Mouse (Mus musculus) liver, embryonic 13.5 days (tissue): Measurements from ENCODE around the gene Stkld1. TPM values are rescaled to one million over a fixed set of nuclear protein-coding genes. Genes with fewer than 3 reads are reported as not detected.

Experiments used
- ATAC-seq: fragments of 200-750 bp; cut with Nextera tagmentation; 2 replicates; pipeline ENCODE4 v1.8.0; 2017; ENCODE audit warnings: low read depth, mild to moderate bottlenecking, moderate number of reproducible peaks, moderate library complexity
- DNase-seq: peaks from one replicate; pipeline ENCODE4 v3.0.0; 2022
- H3K27ac ChIP-seq: fragments of 300-500 bp; sonication (generic); 2 replicates; pipeline ENCODE4 v1.5.1; 2015; ENCODE audit warnings: moderate library complexity, mild to moderate bottlenecking, inconsistent platforms
- H3K27me3 ChIP-seq: fragments of 300-500 bp; sonication (generic); 2 replicates; pipeline ENCODE4 v1.6.1; 2015; ENCODE audit warnings: mild to moderate bottlenecking, inconsistent platforms
- H3K36me3 ChIP-seq: fragments of 300-500 bp; sonication (generic); 2 replicates; pipeline ENCODE4 v1.6.1; 2015; ENCODE audit warnings: mild to moderate bottlenecking, inconsistent platforms
- H3K4me1 ChIP-seq: fragments of 300-500 bp; sonication (generic); replicated peaks from 2 replicates; pipeline ENCODE4 v1.6.1; 2015; ENCODE audit warnings: inconsistent platforms
- H3K4me2 ChIP-seq: fragments of 300-500 bp; sonication (generic); 2 replicates; pipeline ENCODE4 v1.6.1; 2015; ENCODE audit warnings: inconsistent platforms, mild to moderate bottlenecking, moderate library complexity
- H3K4me3 ChIP-seq: fragments of 300-500 bp; sonication (generic); replicated peaks from 2 replicates; pipeline ENCODE4 v1.5.1; 2015; ENCODE audit warnings: mild to moderate bottlenecking, inconsistent platforms
- H3K9ac ChIP-seq: fragments of 300-500 bp; sonication (generic); 2 replicates; pipeline ENCODE4 v1.6.1; 2015; ENCODE audit warnings: mild to moderate bottlenecking, inconsistent platforms
- H3K9me3 ChIP-seq: fragments of 300-500 bp; sonication (generic); replicated peaks from 2 replicates; pipeline ENCODE4 v1.6.1; 2016; ENCODE audit warnings: inconsistent platforms
- WGBS: fragments of 180-500 bp; shearing (Covaris S2); methylation state at CpG from one replicate; pipeline ENCODE4 v1.1.7; 2015; ENCODE audit not compliant: insufficient replicate concordance; 5-methylcytosine and 5-hydroxymethylcytosine counted together
- polyA plus RNA-seq: library from polyadenylated mRNA; unstranded; fragments of >200 nt; fragmentation: Nextera tagmentation; extraction: Ambion mirVana; gene quantifications from 2 replicates; pipeline ENCODE4 v1.2.1, GENCODE M21; 2015

Gene Stkld1
- polyA plus RNA-seq, 1 experiment from 2014 or later: 0.08 TPM

- Histone ChIP-seq H3K36me3 (peaks cover 82% of the 10 kb centered on the region), H3K4me2 (no peak overlapping the region)
Measured at GRCm38 (mm10) chr2:26951346-26951905, 17.6 kb downstream of the Stkld1 start.

GRCm38 (mm10) chr2:26952193-26952592, 18.3 kb downstream of the Stkld1 start:
- H3K4me1 ChIP-seq: no peaks in the 10 kb centered on the region
- H3K4me3 ChIP-seq: no peak overlapping the region
- no peak overlapping the region for H3K27ac ChIP-seq
- no peak overlapping the region for H3K9ac ChIP-seq
- H3K4me2 ChIP-seq: no peak overlapping the region
- H3K27me3 ChIP-seq: no peaks in the 10 kb centered on the region
- ATAC-seq (no peak), DNase-seq (no peak)
- 85% methylated on average over 4 of the region's 4 CpGs for WGBS
- no peaks in the 10 kb centered on the region for H3K9me3 ChIP-seq
- H3K36me3 ChIP-seq: peaks cover 85% of the 10 kb centered on the region

More at GRCm38 (mm10) chr2:26951346-26951905, 17.6 kb downstream of the Stkld1 start:
- no peaks in the 10 kb centered on the region for H3K9me3 ChIP-seq
- H3K27ac ChIP-seq: no peak overlapping the region
- H3K27me3 ChIP-seq: no peaks in the 10 kb centered on the region
- DNase-seq: no peak
- no peak overlapping the region for H3K4me3 ChIP-seq
- no peak for ATAC-seq
- 81% methylated on average over 8 of the region's 8 CpGs for WGBS
- no peaks in the 10 kb centered on the region for H3K4me1 ChIP-seq
- no peak overlapping the region for H3K9ac ChIP-seq

- no peak overlapping the region for H3K27ac ChIP-seq
- H3K4me2 ChIP-seq: no peak overlapping the region
- H3K4me3 ChIP-seq: no peak overlapping the region
- 84% methylated on average over 8 of the region's 8 CpGs for WGBS
- no peak overlapping the region for H3K9ac ChIP-seq
- no peaks in the 10 kb centered on the region for H3K27me3 ChIP-seq
- peaks cover 6% of the 10 kb centered on the region; the same call in 1 of the 2 replicates for H3K4me1 ChIP-seq
- H3K9me3 ChIP-seq: no peaks in the 10 kb centered on the region
- ATAC-seq: no peak
- DNase-seq: no peak
- H3K36me3 ChIP-seq: peaks cover 89% of the 10 kb centered on the region
Measured at GRCm38 (mm10) chr2:26952866-26953265, 19.0 kb downstream of the Stkld1 start.

- no peaks in the 10 kb centered on the region for H3K9me3 ChIP-seq
- H3K4me3 ChIP-seq: no peak overlapping the region
- no peak overlapping the region for H3K9ac ChIP-seq
- no peaks in the 10 kb centered on the region for H3K27me3 ChIP-seq
- H3K27ac ChIP-seq: no peak overlapping the region
- ATAC-seq (no peak), DNase-seq (no peak)
- H3K36me3 ChIP-seq: peaks cover 92% of the 10 kb centered on the region
- no peak overlapping the region for H3K4me2 ChIP-seq
- WGBS: 90% methylated on average over 2 of the region's 2 CpGs
- peaks cover 9% of the 10 kb centered on the region; the same call in 1 of the 2 replicates for H3K4me1 ChIP-seq
Measured at GRCm38 (mm10) chr2:26954735-26955395, 21.0 kb downstream of the Stkld1 start.

GRCm38 (mm10) chr2:26956811-26957487, 23.1 kb downstream of the Stkld1 start:
- Histone ChIP-seq H3K4me1 (peaks cover 17% of the 10 kb centered on the region), H3K27me3 (no peaks in the 10 kb centered on the region), H3K9ac (no peak overlapping the region), H3K27ac (peak overlapping the region; percentile 53), H3K4me3 (no peak overlapping the region), H3K9me3 (no peaks in the 10 kb centered on the region), H3K4me2 (no peak overlapping the region), H3K36me3 (peaks cover 92% of the 10 kb centered on the region)
- 79% methylated on average over 12 of the region's 12 CpGs for WGBS
- peak; percentile 58 for ATAC-seq
- no peak for DNase-seq

GRCm38 (mm10) chr2:26957488-26957859, 23.6 kb downstream of the Stkld1 start:
- Histone ChIP-seq H3K4me3 (no peak overlapping the region), H3K27me3 (no peaks in the 10 kb centered on the region), H3K9me3 (no peaks in the 10 kb centered on the region), H3K27ac (peak overlapping the region; percentile 53), H3K4me1 (peaks cover 22% of the 10 kb centered on the region), H3K9ac (no peak overlapping the region), H3K36me3 (peaks cover 93% of the 10 kb centered on the region), H3K4me2 (no peak overlapping the region)
- WGBS: 80% methylated on average over 2 of the region's 2 CpGs
- ATAC-seq (no peak; the same call in 1 of the 2 replicates), DNase-seq (no peak)

GRCm38 (mm10) chr2:26960756-26961155, 26.9 kb downstream of the Stkld1 start:
- Histone ChIP-seq H3K27me3 (no peaks in the 10 kb centered on the region), H3K4me1 (peaks cover 41% of the 10 kb centered on the region), H3K27ac (no peak overlapping the region), H3K36me3 (peaks cover 61% of the 10 kb centered on the region), H3K4me3 (no peak overlapping the region), H3K9ac (no peak overlapping the region), H3K9me3 (no peaks in the 10 kb centered on the region), H3K4me2 (no peak overlapping the region)
- 72% methylated on average over 4 of the region's 4 CpGs for WGBS
- ATAC-seq (no peak), DNase-seq (no peak)

GRCm38 (mm10) chr2:26963923-26964723, 30.3 kb downstream of the Stkld1 start, which contains the start of gene Rexo4:
Gene Rexo4 (minus strand): TSS chr2:26964386.
- Histone ChIP-seq H3K27me3 (no peaks in the 10 kb centered on the region), H3K4me2 (peak within 1 kb of the TSS; percentile 82), H3K9ac (peak within 1 kb of the TSS; percentile 89), H3K9me3 (no peaks in the 10 kb centered on the region), H3K27ac (peak within 1 kb of the TSS; percentile 95), H3K4me3 (peak within 1 kb of the TSS; percentile 87), H3K4me1 (peaks cover 32% of the 10 kb centered on the region), H3K36me3 (peaks cover 28% of the 10 kb centered on the region)
- peak; percentile 92 for ATAC-seq
- peak; percentile 87 for DNase-seq
- WGBS: under 1% methylated on average over 50 of the region's 50 CpGs

GRCm38 (mm10) chr2:26964724-26965370, 31.0 kb downstream of the Stkld1 start:
- 17% methylated on average over 14 of the region's 14 CpGs for WGBS
- Histone ChIP-seq H3K36me3 (peaks cover 24% of the 10 kb centered on the region), H3K4me1 (peaks cover 32% of the 10 kb centered on the region), H3K4me3 (peak overlapping the region; percentile 87), H3K27me3 (no peaks in the 10 kb centered on the region), H3K4me2 (peak overlapping the region; percentile 82), H3K9ac (peak overlapping the region; percentile 89), H3K27ac (peak overlapping the region; percentile 95), H3K9me3 (no peaks in the 10 kb centered on the region)
- DNase-seq (no peak), ATAC-seq (peak; percentile 1; the same call in 1 of the 2 replicates)

GRCm38 (mm10) chr2:26967262-26967661, 33.4 kb downstream of the Stkld1 start:
- Histone ChIP-seq H3K4me1 (peaks cover 21% of the 10 kb centered on the region), H3K27me3 (peaks cover 4% of the 10 kb centered on the region; the same call in 1 of the 2 replicates), H3K9me3 (no peaks in the 10 kb centered on the region), H3K4me3 (no peak overlapping the region), H3K27ac (no peak overlapping the region), H3K4me2 (no peak overlapping the region), H3K36me3 (peaks cover 1% of the 10 kb centered on the region), H3K9ac (no peak overlapping the region)
- 72% methylated on average over 2 of the region's 2 CpGs for WGBS
- no peak for DNase-seq
- no peak for ATAC-seq
